Mouse (Mus musculus): ENCODE measurements around the gene Dcaf15. TPM values are rescaled to one million over a fixed set of nuclear protein-coding genes. Genes with fewer than 3 reads are reported as not detected.

Dcaf15 gene
- polyA plus RNA-seq, 1 experiment from 2014 or later: 18.1 TPM

GRCm38 (mm10) chr8:84101476-84102270 is 2.9 kb downstream of the Dcaf15 start:
- no peak for DNase-seq (ENCODE audit: low spot score)

GRCm38 (mm10) chr8:84098376-84098775 is 6.2 kb downstream of the Dcaf15 start:
- no peak for DNase-seq (ENCODE audit: low spot score)

- DNase-seq (ENCODE audit: low spot score): no peak
These were observed 8.5 kb downstream of the Dcaf15 start for GRCm38 (mm10) chr8:84096061-84096460.

GRCm38 (mm10) chr8:84090585-84090984 is 14.0 kb downstream of the Dcaf15 start:
- DNase-seq (ENCODE audit: low spot score): no peak

GRCm38 (mm10) chr8:84089277-84089676 is 15.3 kb downstream of the Dcaf15 start:
- DNase-seq (ENCODE audit: low spot score): no peak

GRCm38 (mm10) chr8:84087821-84088220 is 16.7 kb downstream of the Dcaf15 start:
- DNase-seq (ENCODE audit: low spot score): no peak

GRCm38 (mm10) chr8:84087156-84087555 is 17.4 kb downstream of the Dcaf15 start:
- no peak for DNase-seq (ENCODE audit: low spot score)

GRCm38 (mm10) chr8:84084341-84085115 is 20.0 kb downstream of the Dcaf15 start:
- no peak for DNase-seq (ENCODE audit: low spot score)

- no peak for DNase-seq (ENCODE audit: low spot score)
These were observed 20.7 kb downstream of the Dcaf15 start for GRCm38 (mm10) chr8:84083829-84084241.

GRCm38 (mm10) chr8:84079206-84079605 is 25.4 kb downstream of the Dcaf15 start:
- DNase-seq (ENCODE audit: low spot score): no peak

GRCm38 (mm10) chr8:84076849-84077248 is 27.7 kb downstream of the Dcaf15 start:
- DNase-seq (ENCODE audit: low spot score): no peak

- no peak for DNase-seq (ENCODE audit: low spot score)
These were observed 28.2 kb downstream of the Dcaf15 start for GRCm38 (mm10) chr8:84076412-84076811.

- DNase-seq (ENCODE audit: low spot score): no peak
These were observed 31.2 kb downstream of the Dcaf15 start for GRCm38 (mm10) chr8:84073230-84073976.

- DNase-seq (ENCODE audit: low spot score): no peak
These were observed 32.2 kb downstream of the Dcaf15 start for GRCm38 (mm10) chr8:84072321-84072720.

- DNase-seq (ENCODE audit: low spot score): no peak
These were observed 32.6 kb downstream of the Dcaf15 start for GRCm38 (mm10) chr8:84071921-84072320.

GRCm38 (mm10) chr8:84070667-84071066 is 33.9 kb downstream of the Dcaf15 start:
- no peak for DNase-seq (ENCODE audit: low spot score)

GRCm38 (mm10) chr8:84070241-84070640 is 34.3 kb downstream of the Dcaf15 start:
- DNase-seq (ENCODE audit: low spot score): no peak

- DNase-seq (ENCODE audit: low spot score): no peak
These were observed 34.8 kb downstream of the Dcaf15 start for GRCm38 (mm10) chr8:84069750-84070149.

- no peak for DNase-seq (ENCODE audit: low spot score)
These were observed 35.4 kb downstream of the Dcaf15 start for GRCm38 (mm10) chr8:84069169-84069568.

GRCm38 (mm10) chr8:84068316-84069035 is 36.1 kb downstream of the Dcaf15 start:
- DNase-seq (ENCODE audit: low spot score): no peak

GRCm38 (mm10) chr8:84067911-84068310 is 36.7 kb downstream of the Dcaf15 start:
- DNase-seq (ENCODE audit: low spot score): no peak
